Mouse (Mus musculus) ES-E14 (cell line): Measurements from ENCODE around the gene Plpp7.

ENCODE experiments used
- HCFC1 ChIP-seq: IDR thresholded peaks from 2 replicates; pipeline ENCODE4 v1.6.1; 2012; ENCODE audit warnings: low read length, inconsistent platforms, borderline replicate concordance; ENCODE audit not compliant: insufficient read depth
- ZC3H11A ChIP-seq: IDR thresholded peaks from 2 replicates; pipeline ENCODE4 v1.6.1; 2012; ENCODE audit warnings: low read depth, mild to moderate bottlenecking, inconsistent platforms, low read length, borderline replicate concordance

DNA sequence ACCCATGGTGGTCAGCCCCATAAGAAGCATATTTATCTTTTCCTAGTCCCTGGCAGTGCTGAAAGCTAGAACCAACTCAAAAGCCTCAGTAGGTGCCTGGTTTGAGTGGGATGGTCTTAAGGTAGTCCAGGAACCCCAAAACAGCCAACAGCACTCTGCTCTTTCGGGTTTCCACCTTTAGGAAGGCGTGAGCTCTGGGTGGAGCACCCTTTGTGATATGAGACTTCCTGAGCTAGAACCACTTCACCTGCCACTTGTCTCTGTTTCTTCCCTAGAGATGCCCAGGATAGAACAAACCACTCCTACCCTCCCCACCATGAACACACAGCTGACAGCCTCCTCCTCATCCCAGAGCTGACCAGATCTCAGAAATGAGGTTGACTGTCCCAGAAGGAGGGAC, 38.0 kb upstream of the Plpp7 start:
- TF ChIP-seq ZC3H11A (no peak), HCFC1 (no peak)
